Mouse (Mus musculus): Measurements from ENCODE around the gene Rorc. TPM values are rescaled to one million over a fixed set of nuclear protein-coding genes. Genes with fewer than 3 reads are reported as not detected.

Gene Rorc
- total and polyA plus RNA-seq, 3 experiments: not detected

DNA sequence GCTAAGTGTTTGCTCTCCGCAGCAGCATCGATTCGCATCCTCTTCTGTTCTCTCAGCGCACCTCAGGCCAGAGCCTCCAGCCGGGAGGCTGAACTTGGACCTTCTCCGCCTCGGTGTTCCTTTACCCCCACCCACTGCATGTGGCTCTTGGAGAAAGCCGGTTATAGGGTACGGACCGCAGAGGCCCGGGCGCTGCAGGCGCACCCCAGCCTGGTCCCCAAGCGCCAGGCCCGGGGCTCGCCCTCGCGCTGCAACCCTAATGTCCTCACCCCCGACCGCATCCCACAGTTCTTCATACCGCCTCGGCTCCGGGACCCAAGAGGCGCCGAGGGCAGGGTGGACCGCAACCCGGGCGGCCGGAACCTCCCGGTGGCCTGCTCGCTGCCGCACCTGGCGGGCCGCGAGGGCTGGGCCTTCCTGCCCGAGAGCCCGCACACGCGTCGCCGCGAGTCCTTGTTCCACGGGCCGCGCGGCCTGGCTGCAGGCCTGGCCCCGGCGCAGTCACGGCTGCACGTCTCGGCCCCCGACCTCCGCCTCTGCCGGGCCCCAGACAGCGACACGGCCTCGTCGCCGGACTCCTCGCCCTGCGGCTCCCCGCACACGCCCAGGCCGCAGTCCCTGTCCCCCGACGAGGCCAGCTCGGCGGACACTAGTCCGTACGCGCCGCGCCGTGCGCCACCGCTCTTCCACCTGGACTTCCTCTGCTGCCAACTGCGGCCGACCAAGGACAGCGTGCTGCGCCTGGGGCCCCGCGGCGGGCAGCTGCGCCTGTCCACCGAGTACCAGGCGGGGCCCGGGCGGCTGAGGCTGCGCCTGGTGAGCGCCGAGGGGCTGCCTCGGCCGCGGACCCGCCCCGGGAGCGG, 9.1 kb upstream of the Rorc start (continued):
- no peak for TF ChIP-seq EP300 (IDR thresholded peaks at IDR 0.05; ENCODE audit: low read depth in 1 of 2, low read length in 2 of 2)
- TF ChIP-seq MEF2A (IDR thresholded peaks at IDR 0.05; ENCODE audit: extremely low read depth, insufficient replicate concordance, low read depth, low read length, poor library complexity, severe bottlenecking): no peak

DNA sequence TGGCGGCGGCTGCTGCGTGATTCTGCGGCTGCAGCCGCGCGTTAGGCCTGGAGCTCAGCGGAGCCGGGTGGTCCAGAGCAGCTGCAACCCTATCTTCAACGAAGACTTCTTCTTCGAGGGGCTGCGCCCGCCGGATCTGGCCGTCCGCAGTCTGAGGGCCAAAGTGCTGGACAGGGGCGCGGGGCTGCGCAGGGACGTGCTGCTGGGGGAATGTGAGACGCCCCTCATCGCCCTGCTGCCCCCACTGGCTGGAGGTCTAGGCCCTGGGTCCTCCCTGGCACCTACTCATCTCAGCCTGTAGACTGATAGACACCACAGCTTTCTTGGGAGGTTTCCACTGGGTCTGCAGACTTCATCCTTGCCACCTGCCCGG, 8.5 kb upstream of the Rorc start:
- no peak for DNase-seq (ENCODE audit: low read depth, low spot score)
- Histone ChIP-seq H3K36me3 (ENCODE audit: control insufficient read depth in 1 of 2, insufficient read depth in 2 of 2, low read length in 2 of 2) (no peaks in the 10 kb centered on the region), H3K79me2 (ENCODE audit: control insufficient read depth, insufficient read depth, low read length, poor library complexity) (no peaks in the 10 kb centered on the region), H3K27ac (ENCODE audit: control insufficient read depth, low read depth, low read length) (no peak overlapping the region), H3K9ac (ENCODE audit: control insufficient read depth, low read depth, low read length, poor library complexity, severe bottlenecking) (no peak overlapping the region), H3K27me3 (ENCODE audit: control insufficient read depth in 1 of 2, insufficient read depth in 2 of 2, low read length in 2 of 2) (peaks cover 5 to 6% of the 10 kb centered on the region in 2 experiments; a peak in 3 of 4 replicates), H3K4me3 (ENCODE audit: control insufficient read depth in 1 of 2, insufficient read depth in 1 of 2, low read depth in 2 of 2, low read length in 2 of 2) (no peak overlapping the region), H3K9me3 (replicated peaks; ENCODE audit: insufficient read depth, low read length) (no peaks in the 10 kb centered on the region), H3K4me1 (ENCODE audit: control insufficient read depth in 1 of 2, insufficient read depth in 2 of 2, low read length in 2 of 2) (no peaks in the 10 kb centered on the region)
- TF ChIP-seq ZC3H11A (IDR thresholded peaks at IDR 0.05; ENCODE audit: low read depth, low read length) (no peak), MYB (IDR thresholded peaks at IDR 0.05; ENCODE audit: low read depth, low read length) (no peak), USF2 (IDR thresholded peaks at IDR 0.05; ENCODE audit: borderline replicate concordance in 1 of 2, insufficient read depth in 1 of 2, low read depth in 1 of 2, low read length in 2 of 2) (no peak), ZKSCAN1 (IDR thresholded peaks at IDR 0.05; ENCODE audit: low read depth, low read length) (no peak), NRF1 (IDR thresholded peaks at IDR 0.05; ENCODE audit: insufficient read depth, low read depth, low read length, poor library complexity, severe bottlenecking) (no peak), TCF12 (IDR thresholded peaks at IDR 0.05; ENCODE audit: low read depth, low read length) (no peak), UBTF (IDR thresholded peaks at IDR 0.05; ENCODE audit: borderline replicate concordance, insufficient read depth, low read depth, low read length) (no peak), EP300 (IDR thresholded peaks at IDR 0.05; ENCODE audit: low read depth in 1 of 2, low read length in 2 of 2) (no peak), MEF2A (IDR thresholded peaks at IDR 0.05; ENCODE audit: extremely low read depth, insufficient replicate concordance, low read depth, low read length, poor library complexity, severe bottlenecking) (no peak), NELFE (IDR thresholded peaks at IDR 0.05; ENCODE audit: low read depth, low read length) (no peak), POLR2AphosphoS5 (IDR thresholded peaks at IDR 0.05; ENCODE audit: borderline replicate concordance, low read depth, low read length) (no peak), POLR2A (IDR thresholded peaks at IDR 0.05; ENCODE audit: control insufficient read depth in 1 of 2, insufficient read depth in 1 of 2, low read depth in 1 of 2, low read length in 2 of 2, poor library complexity in 1 of 2) (no peak), MYC (IDR thresholded peaks at IDR 0.05; ENCODE audit: low read depth, low read length) (no peak)

DNA sequence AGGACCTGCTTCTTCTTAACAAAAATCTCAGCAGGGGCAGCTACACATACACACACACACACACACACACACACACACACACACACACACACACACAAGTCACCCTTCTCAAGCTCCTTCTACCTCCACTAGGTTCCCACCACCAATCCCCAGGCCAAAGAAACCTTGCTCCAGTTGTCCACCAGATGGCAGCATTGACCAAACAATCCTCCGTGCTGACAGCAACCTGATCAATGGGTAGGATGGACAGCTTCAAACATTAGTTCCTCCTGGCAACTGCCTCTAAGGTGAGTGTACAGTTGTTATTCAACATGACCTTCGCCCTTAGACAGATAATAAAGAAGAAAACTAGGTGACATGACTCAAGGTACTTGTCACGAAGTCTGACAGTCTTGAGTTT, 5.8 kb upstream of the Rorc start:
- Histone ChIP-seq H3K27me3 (ENCODE audit: control insufficient read depth in 1 of 2, insufficient read depth in 2 of 2, low read length in 2 of 2) (peaks cover 0 to under 1% of the 10 kb centered on the region in 2 experiments; a peak in 1 of 4 replicates), H3K4me3 (ENCODE audit: control insufficient read depth in 1 of 2, insufficient read depth in 1 of 2, low read depth in 2 of 2, low read length in 2 of 2) (no peak overlapping the region), H3K27ac (ENCODE audit: control insufficient read depth, low read depth, low read length) (no peak overlapping the region), H3K79me2 (ENCODE audit: control insufficient read depth, insufficient read depth, low read length, poor library complexity) (no peaks in the 10 kb centered on the region), H3K9me3 (replicated peaks; ENCODE audit: insufficient read depth, low read length) (no peaks in the 10 kb centered on the region), H3K9ac (ENCODE audit: control insufficient read depth, low read depth, low read length, poor library complexity, severe bottlenecking) (no peak overlapping the region), H3K4me1 (ENCODE audit: control insufficient read depth in 1 of 2, insufficient read depth in 2 of 2, low read length in 2 of 2) (peaks cover 0 to 4% of the 10 kb centered on the region in 2 experiments; a peak in 3 of 4 replicates), H3K36me3 (ENCODE audit: control insufficient read depth in 1 of 2, insufficient read depth in 2 of 2, low read length in 2 of 2) (peaks cover 0 to 6% of the 10 kb centered on the region in 2 experiments; a peak in 2 of 4 replicates)
- DNase-seq (ENCODE audit: low read depth, low spot score): peak; percentile 88
- TF ChIP-seq MYC (IDR thresholded peaks at IDR 0.05; ENCODE audit: low read depth, low read length) (no peak), MAZ (IDR thresholded peaks at IDR 0.05; ENCODE audit: low read depth, low read length) (no peak), SIN3A (IDR thresholded peaks at IDR 0.05; ENCODE audit: low read length) (peak; percentile 46; the same call in 1 of the 2 replicates), BHLHE40 (IDR thresholded peaks at IDR 0.05; ENCODE audit: borderline replicate concordance, low read depth, low read length) (no peak), NELFE (IDR thresholded peaks at IDR 0.05; ENCODE audit: low read depth, low read length) (no peak), SMC3 (IDR thresholded peaks at IDR 0.05; ENCODE audit: low read depth, low read length) (peak; percentile 94), NRF1 (IDR thresholded peaks at IDR 0.05; ENCODE audit: insufficient read depth, low read depth, low read length, poor library complexity, severe bottlenecking) (no peak), USF1 (IDR thresholded peaks at IDR 0.05; ENCODE audit: low read depth, low read length) (no peak), ZC3H11A (IDR thresholded peaks at IDR 0.05; ENCODE audit: low read depth, low read length) (peak; percentile 96), JUND (IDR thresholded peaks at IDR 0.05; ENCODE audit: low read depth, low read length) (no peak), RAD21 (IDR thresholded peaks at IDR 0.05; ENCODE audit: low read depth, low read length) (peak; percentile 99), ZMIZ1 (IDR thresholded peaks at IDR 0.05; ENCODE audit: low read depth, low read length) (no peak), MYB (IDR thresholded peaks at IDR 0.05; ENCODE audit: low read depth, low read length) (no peak), CTCF (IDR thresholded peaks at IDR 0.05 in 2 of 3, conservative IDR thresholded peaks at IDR 0.05 in 1 of 3; ENCODE audit: control insufficient read depth in 1 of 3, insufficient read depth in 1 of 3, low read depth in 2 of 3, low read length in 3 of 3, poor library complexity in 1 of 3, severe bottlenecking in 1 of 3) (peak; percentile 76 to 98 (median 97)), RCOR1 (IDR thresholded peaks at IDR 0.05; ENCODE audit: low read depth, low read length) (no peak), MAFK (IDR thresholded peaks at IDR 0.05; ENCODE audit: borderline replicate concordance, low read depth, low read length) (no peak), E2F4 (IDR thresholded peaks at IDR 0.05; ENCODE audit: borderline replicate concordance, low read depth, low read length) (no peak)

Data from MEL (cell line).